Mouse (Mus musculus) spleen, adult 2 months (tissue): Measurements from ENCODE around the gene Dab2ip.

Experiments
- CTCF ChIP-seq: fragments of 200-500 bp; IDR thresholded peaks from 2 replicates; pipeline ENCODE4 v1.5.1; 2011; ENCODE audit warnings: mild to moderate bottlenecking, inconsistent platforms; ENCODE audit not compliant: insufficient read depth, insufficient read length, insufficient replicate concordance; ENCODE audit errors: extremely low read depth
- POLR2A ChIP-seq: fragments of 200-500 bp; IDR thresholded peaks from 2 replicates; pipeline ENCODE4 v1.6.1; 2011; ENCODE audit warnings: low read depth, low read length, inconsistent platforms

- TF ChIP-seq POLR2A (no peak), CTCF (no peak)
Observed at GRCm38 (mm10) chr2:35728633-35729032, 170.6 kb downstream of the Dab2ip start.
